Mouse (Mus musculus) cerebellum, postnatal 4 days (tissue): ENCODE measurements around the gene Olfr1099.

ENCODE experiments used
- DNase-seq, 2 experiments: peaks; one replicate each; pipeline ENCODE4 v3.0.0; 2022; ENCODE audit warnings: low spot score in 2 of 2, mixed read lengths in 1 of 2

Olfr1099 gene

GRCm38 (mm10) chr2:86960593-86960992 is at the start of gene Olfr1099:
TSS of gene Olfr1099 (minus strand) at chr2:86960693.
- no peak for DNase-seq

GRCm38 (mm10) chr2:86998098-86998497 is 37.6 kb upstream of the Olfr1099 start, which contains the start of gene Olfr1102:
TSS of gene Olfr1102 (plus strand) at chr2:86998398.
- DNase-seq = no peak

- no peak for DNase-seq
Observed at GRCm38 (mm10) chr2:86991121-86991520, 30.6 kb upstream of the Olfr1099 start, which contains the start of gene Olfr1101. TSS of gene Olfr1101 (minus strand) at chr2:86991221.

DNA sequence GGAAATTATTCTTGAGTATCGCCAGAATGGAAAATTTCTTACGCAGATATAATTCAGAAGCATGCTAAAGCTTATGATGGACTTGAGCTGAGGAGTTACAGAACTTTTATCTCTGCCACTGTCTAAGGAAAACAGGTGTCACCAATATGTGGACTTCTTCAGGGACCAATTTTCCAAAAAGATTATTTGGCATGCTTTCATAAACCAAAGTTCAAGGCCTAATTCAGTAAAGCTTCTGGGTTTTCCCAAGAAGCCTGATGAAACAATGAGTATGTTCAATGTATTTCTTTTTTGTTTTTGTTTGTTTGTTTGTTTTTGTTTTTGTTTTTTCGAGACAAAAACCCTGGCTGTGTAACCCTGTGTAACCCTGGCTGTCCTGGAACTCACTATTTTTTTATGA is 19.4 kb upstream of the Olfr1099 start, which contains the start of gene Olfr1100:
TSS of gene Olfr1100 (minus strand) at position 101 of the 400 bp plus-strand sequence.
- DNase-seq = no peak

DNA sequence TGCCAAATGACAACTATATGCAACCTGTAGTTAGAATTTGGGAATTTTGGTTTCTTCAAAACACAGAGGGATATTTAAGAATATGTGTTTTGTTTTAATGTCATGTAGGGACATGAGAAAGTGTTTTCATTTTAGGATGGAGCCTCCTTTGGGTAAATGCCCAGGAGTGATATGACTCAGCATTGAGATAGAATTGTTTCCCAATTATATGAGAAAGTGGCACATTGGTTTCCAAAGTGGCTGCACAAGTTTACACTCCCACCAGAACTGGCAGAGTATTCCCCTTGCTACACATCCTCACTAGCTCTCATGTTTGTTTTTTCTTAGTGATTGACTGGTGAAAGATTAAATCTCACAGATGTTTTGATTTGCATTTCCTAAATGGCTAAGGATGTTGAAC is 33.9 kb downstream of the Olfr1099 start:
- DNase-seq = no peak

DNA sequence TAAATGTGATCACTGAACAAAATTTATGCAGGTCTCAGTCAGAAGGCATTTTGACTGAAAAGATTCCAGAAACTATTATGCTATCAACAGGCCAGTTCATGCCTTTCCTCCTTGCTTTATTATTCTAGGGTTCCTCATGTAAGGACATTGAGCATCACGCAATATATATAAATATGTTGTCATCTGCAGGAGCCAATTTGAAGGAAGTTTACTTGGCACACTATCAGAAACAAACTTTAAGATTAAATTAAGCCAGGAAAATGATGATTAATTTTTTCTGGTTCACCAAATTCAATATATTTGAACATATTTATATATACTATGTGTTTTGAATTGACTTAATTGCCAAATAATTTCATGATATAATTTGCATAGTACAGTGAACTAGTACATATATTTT is 36.0 kb downstream of the Olfr1099 start, which contains the start of gene Olfr1098:
TSS of gene Olfr1098 (minus strand) at position 101 of the 400 bp plus-strand sequence.
- DNase-seq = no peak

DNA sequence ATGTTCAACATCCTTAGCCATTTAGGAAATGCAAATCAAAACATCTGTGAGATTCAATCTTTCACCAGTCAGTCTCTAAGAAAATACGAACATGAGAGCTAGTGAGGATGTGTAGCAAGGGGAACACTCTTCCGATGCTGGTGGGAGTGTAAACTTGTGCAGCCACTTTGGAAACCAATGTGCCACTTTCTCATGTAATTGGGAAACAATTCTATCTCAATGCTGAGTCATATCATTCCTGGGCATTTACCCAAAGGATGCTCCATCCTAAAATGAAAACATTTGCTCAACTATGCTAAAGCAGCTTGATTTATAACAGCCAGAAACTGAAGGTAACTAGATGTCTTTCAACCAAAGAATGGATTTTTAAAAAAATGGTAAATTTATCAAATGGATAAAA is 54.8 kb downstream of the Olfr1099 start:
- no peak for DNase-seq
